Mouse (Mus musculus): ENCODE measurements around the gene Sohlh1. TPM values are rescaled to one million over a fixed set of nuclear protein-coding genes. Genes with fewer than 3 reads are reported as not detected.

Sohlh1 gene
- polyA plus RNA-seq, 1 experiment: not detected

DNA sequence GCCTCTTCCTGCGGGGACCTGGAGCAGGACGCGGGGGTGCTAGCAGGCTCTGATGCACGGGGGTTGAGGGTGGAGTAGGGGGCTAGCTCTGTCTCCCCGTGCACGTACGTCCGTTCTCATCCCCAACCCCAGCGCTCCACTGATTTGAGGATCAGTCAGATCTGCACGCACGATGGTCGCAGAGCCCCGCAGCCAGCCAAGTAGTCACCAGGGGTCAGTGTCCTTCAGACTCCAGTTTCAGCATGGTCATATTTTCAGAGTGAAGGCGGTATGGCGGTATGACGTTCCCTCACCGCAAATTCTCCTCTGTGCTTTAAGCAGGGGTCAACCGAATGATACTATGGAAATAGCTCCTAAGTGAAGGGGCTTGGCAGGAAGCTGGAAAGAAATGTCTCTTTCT, 17.2 kb upstream of the Sohlh1 start:
- peaks cover 3% of the 10 kb centered on the region for H3K4me1 ChIP-seq (ENCODE audit: control insufficient read depth, insufficient read depth, low read length)
- H3K27ac ChIP-seq (ENCODE audit: insufficient read depth, low read length): no peak overlapping the region
- TF ChIP-seq POLR2A (IDR thresholded peaks at IDR 0.05; ENCODE audit: insufficient read depth, low read length) (no peak), CTCF (IDR thresholded peaks at IDR 0.05; ENCODE audit: low read depth, low read length) (no peak), EP300 (IDR thresholded peaks at IDR 0.05; ENCODE audit: insufficient read depth, low read depth, low read length) (no peak)
- no peaks in the 10 kb centered on the region for H3K36me3 ChIP-seq (ENCODE audit: control insufficient read depth, insufficient read depth, low read length, poor library complexity, severe bottlenecking)
- H3K4me3 ChIP-seq (ENCODE audit: low read depth, low read length): peak overlapping the region; percentile 36
- H3K27me3 ChIP-seq (ENCODE audit: control insufficient read depth, insufficient read depth, low read length, poor library complexity, severe bottlenecking): no peaks in the 10 kb centered on the region
- H3K9me3 ChIP-seq (replicated peaks; ENCODE audit: control insufficient read depth, insufficient read depth, low read length, poor library complexity, severe bottlenecking): no peaks in the 10 kb centered on the region
- no peak overlapping the region for H3K9ac ChIP-seq (ENCODE audit: low read depth, poor library complexity, severe bottlenecking)

DNA sequence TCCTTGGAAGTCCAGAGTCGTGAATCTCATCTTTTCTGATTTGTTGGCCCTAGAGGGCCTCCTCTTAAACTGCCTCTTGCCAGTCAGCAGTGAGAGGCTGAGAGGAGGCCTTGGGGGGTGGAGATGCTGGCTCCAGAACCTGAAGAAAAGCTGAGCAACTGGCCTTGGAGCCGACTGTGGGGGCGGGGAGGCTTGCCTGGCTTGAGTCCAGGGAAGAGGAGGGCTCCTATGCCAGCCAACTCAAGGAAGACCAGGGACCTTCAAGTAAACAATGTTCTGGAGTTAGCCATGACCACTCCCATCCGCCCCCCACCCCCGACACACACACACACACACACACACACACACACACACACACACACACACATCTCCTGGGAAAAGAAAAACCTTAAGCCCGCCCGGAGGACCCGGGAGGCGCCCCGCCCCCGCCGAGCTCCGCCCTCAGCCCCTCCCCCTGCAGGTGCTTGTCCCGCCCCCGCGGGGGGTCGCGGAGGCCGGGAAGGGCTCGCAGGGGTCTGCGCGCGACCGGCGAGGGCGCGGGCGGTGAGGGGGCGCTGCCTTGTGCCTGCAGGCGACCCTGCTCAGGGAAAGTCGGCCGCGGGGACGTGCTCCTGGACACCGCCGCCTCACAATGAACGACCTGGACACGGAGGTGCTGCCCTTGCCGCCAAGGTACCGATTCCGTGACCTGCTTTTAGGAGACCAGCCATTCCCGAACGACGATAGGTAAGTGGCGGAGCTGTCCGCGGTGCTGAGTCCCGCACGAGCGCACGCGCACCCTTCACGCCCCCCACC, 16.5 kb upstream of the Sohlh1 start, which contains the start of gene Kcnt1:
Gene Kcnt1 (plus strand): TSS at position 398 of the 795 bp plus-strand sequence.
- no peak within 1 kb of the TSS for H3K27ac ChIP-seq (ENCODE audit: insufficient read depth, low read length)
- H3K27me3 ChIP-seq (ENCODE audit: control insufficient read depth, insufficient read depth, low read length, poor library complexity, severe bottlenecking): no peaks in the 10 kb centered on the region
- H3K36me3 ChIP-seq (ENCODE audit: control insufficient read depth, insufficient read depth, low read length, poor library complexity, severe bottlenecking): no peaks in the 10 kb centered on the region
- H3K4me3 ChIP-seq (ENCODE audit: low read depth, low read length): peak within 1 kb of the TSS; percentile 67
- no peak within 1 kb of the TSS for H3K9ac ChIP-seq (ENCODE audit: low read depth, poor library complexity, severe bottlenecking)
- peaks cover 3% of the 10 kb centered on the region for H3K4me1 ChIP-seq (ENCODE audit: control insufficient read depth, insufficient read depth, low read length)
- H3K9me3 ChIP-seq (replicated peaks; ENCODE audit: control insufficient read depth, insufficient read depth, low read length, poor library complexity, severe bottlenecking): no peaks in the 10 kb centered on the region
- TF ChIP-seq EP300 (IDR thresholded peaks at IDR 0.05; ENCODE audit: insufficient read depth, low read depth, low read length): 0 out of 2 replicates have a peak, but pooled peaks have one; percentile 25
- TF ChIP-seq CTCF (IDR thresholded peaks at IDR 0.05; ENCODE audit: low read depth, low read length): no peak

DNA sequence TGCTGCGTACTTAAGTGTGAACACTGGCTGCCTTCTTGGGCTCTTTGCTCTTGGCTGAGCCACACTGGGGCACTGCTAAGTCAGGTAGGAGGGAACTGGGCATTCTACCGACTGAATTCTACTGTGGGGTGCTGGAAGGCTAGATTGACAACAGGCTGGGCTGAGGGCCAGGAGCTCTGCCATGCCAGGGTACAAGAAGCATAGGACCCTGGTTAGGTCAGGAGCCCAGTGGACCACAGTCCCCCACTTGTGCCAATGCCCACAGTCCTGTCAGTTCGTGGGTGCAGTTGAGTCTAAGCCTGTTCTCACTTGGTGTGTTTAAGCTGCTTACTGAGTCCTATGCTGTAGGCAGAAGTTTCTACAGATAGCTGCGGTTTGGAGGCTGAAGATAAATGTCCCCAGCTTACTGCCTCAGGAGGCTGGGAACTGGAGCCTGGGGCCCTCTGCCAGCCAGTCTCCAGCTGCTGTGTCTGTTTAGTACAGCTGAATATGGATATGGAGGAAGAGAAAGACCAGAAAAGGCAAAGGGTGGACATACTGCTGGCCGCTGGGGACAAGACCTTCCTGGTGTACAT, 15.7 kb upstream of the Sohlh1 start:
- no peak overlapping the region for H3K27ac ChIP-seq (ENCODE audit: insufficient read depth, low read length)
- H3K4me3 ChIP-seq (ENCODE audit: low read depth, low read length): no peak overlapping the region
- peaks cover 3% of the 10 kb centered on the region for H3K4me1 ChIP-seq (ENCODE audit: control insufficient read depth, insufficient read depth, low read length)
- no peaks in the 10 kb centered on the region for H3K27me3 ChIP-seq (ENCODE audit: control insufficient read depth, insufficient read depth, low read length, poor library complexity, severe bottlenecking)
- no peak for TF ChIP-seq CTCF (IDR thresholded peaks at IDR 0.05; ENCODE audit: low read depth, low read length)
- TF ChIP-seq EP300 (IDR thresholded peaks at IDR 0.05; ENCODE audit: insufficient read depth, low read depth, low read length): no peak
- TF ChIP-seq POLR2A (IDR thresholded peaks at IDR 0.05; ENCODE audit: insufficient read depth, low read length): no peak
- H3K9me3 ChIP-seq (replicated peaks; ENCODE audit: control insufficient read depth, insufficient read depth, low read length, poor library complexity, severe bottlenecking): no peaks in the 10 kb centered on the region
- no peak overlapping the region for H3K9ac ChIP-seq (ENCODE audit: low read depth, poor library complexity, severe bottlenecking)
- no peaks in the 10 kb centered on the region for H3K36me3 ChIP-seq (ENCODE audit: control insufficient read depth, insufficient read depth, low read length, poor library complexity, severe bottlenecking)

DNA sequence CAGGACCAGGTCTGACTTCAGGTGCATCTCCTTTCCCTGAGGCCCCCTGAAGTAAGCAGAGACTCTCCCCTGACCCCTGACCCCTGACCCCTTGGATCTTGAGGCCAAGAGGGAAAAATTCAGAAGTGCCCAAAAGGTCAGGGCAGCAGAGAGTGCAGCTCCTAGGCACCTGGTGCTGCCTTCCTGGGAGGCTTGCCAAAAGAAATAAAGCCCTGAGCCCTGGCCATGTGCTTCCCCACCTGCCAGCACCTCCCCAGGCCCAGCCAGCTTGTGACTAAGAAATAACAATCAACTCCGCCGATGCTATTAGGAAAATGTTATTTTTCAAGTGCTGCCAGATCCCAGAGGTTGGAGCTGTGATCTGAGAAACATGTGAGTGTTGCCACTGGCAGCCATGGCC, 15.0 kb upstream of the Sohlh1 start:
- Histone ChIP-seq H3K9ac (ENCODE audit: low read depth, poor library complexity, severe bottlenecking) (no peak overlapping the region), H3K27ac (ENCODE audit: insufficient read depth, low read length) (no peak overlapping the region), H3K4me1 (ENCODE audit: control insufficient read depth, insufficient read depth, low read length) (peaks cover 3% of the 10 kb centered on the region), H3K36me3 (ENCODE audit: control insufficient read depth, insufficient read depth, low read length, poor library complexity, severe bottlenecking) (no peaks in the 10 kb centered on the region), H3K9me3 (replicated peaks; ENCODE audit: control insufficient read depth, insufficient read depth, low read length, poor library complexity, severe bottlenecking) (no peaks in the 10 kb centered on the region), H3K27me3 (ENCODE audit: control insufficient read depth, insufficient read depth, low read length, poor library complexity, severe bottlenecking) (no peaks in the 10 kb centered on the region), H3K4me3 (ENCODE audit: low read depth, low read length) (no peak overlapping the region)
- TF ChIP-seq EP300 (IDR thresholded peaks at IDR 0.05; ENCODE audit: insufficient read depth, low read depth, low read length) (no peak), POLR2A (IDR thresholded peaks at IDR 0.05; ENCODE audit: insufficient read depth, low read length) (no peak), CTCF (IDR thresholded peaks at IDR 0.05; ENCODE audit: low read depth, low read length) (no peak)

DNA sequence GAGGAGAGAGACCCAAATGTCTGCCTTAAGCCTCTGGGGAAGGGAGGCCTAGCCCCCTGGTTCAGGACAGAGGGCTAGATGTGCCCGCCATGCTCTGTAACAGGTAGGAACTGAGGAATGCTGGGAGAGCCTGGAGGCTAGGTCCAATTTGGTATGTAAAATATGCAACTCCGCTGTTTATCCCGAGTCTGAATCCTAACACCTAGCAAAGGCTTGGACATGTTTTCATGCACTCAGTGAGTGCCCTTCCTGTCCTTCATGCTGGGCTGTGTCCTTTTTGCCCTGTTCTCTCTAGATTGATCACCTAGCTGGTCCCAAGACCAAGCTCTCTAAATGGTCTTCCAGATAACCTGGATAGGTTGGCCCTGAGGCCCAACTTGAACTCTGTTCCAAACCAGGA, 12.8 kb upstream of the Sohlh1 start:
- Histone ChIP-seq H3K9me3 (replicated peaks; ENCODE audit: control insufficient read depth, insufficient read depth, low read length, poor library complexity, severe bottlenecking) (no peaks in the 10 kb centered on the region), H3K27ac (ENCODE audit: insufficient read depth, low read length) (no peak overlapping the region), H3K9ac (ENCODE audit: low read depth, poor library complexity, severe bottlenecking) (no peak overlapping the region), H3K4me1 (ENCODE audit: control insufficient read depth, insufficient read depth, low read length) (peaks cover 3% of the 10 kb centered on the region), H3K36me3 (ENCODE audit: control insufficient read depth, insufficient read depth, low read length, poor library complexity, severe bottlenecking) (no peaks in the 10 kb centered on the region), H3K27me3 (ENCODE audit: control insufficient read depth, insufficient read depth, low read length, poor library complexity, severe bottlenecking) (no peaks in the 10 kb centered on the region), H3K4me3 (ENCODE audit: low read depth, low read length) (no peak overlapping the region)
- TF ChIP-seq POLR2A (IDR thresholded peaks at IDR 0.05; ENCODE audit: insufficient read depth, low read length): no peak
- TF ChIP-seq EP300 (IDR thresholded peaks at IDR 0.05; ENCODE audit: insufficient read depth, low read depth, low read length): no peak
- TF ChIP-seq CTCF (IDR thresholded peaks at IDR 0.05; ENCODE audit: low read depth, low read length): no peak

DNA sequence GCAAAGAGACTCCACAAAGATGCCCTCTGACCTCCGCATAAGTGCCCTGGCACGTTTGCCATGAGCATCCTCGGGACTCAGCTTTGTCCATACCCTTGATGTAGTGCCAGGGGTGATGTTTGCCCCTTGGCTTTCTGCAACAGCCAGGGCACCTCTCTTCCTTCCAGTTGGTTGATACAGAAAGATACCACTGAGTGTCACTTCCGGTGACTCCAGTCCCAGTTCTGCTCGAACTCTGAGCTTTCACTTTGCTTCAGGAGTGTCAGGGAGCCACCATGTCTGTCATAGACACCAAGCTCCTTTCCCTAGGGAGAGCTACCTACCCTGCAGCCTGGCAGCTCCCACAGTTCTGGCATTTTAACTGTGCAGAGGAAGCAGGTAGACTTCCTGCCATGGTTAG, 7.0 kb upstream of the Sohlh1 start:
- TF ChIP-seq POLR2A (IDR thresholded peaks at IDR 0.05; ENCODE audit: insufficient read depth, low read length): no peak
- TF ChIP-seq EP300 (IDR thresholded peaks at IDR 0.05; ENCODE audit: insufficient read depth, low read depth, low read length): no peak
- no peak for TF ChIP-seq CTCF (IDR thresholded peaks at IDR 0.05; ENCODE audit: low read depth, low read length)
- H3K27ac ChIP-seq (ENCODE audit: insufficient read depth, low read length): no peak overlapping the region
- no peak overlapping the region for H3K9ac ChIP-seq (ENCODE audit: low read depth, poor library complexity, severe bottlenecking)
- no peaks in the 10 kb centered on the region for H3K9me3 ChIP-seq (replicated peaks; ENCODE audit: control insufficient read depth, insufficient read depth, low read length, poor library complexity, severe bottlenecking)
- no peaks in the 10 kb centered on the region for H3K4me1 ChIP-seq (ENCODE audit: control insufficient read depth, insufficient read depth, low read length)
- H3K36me3 ChIP-seq (ENCODE audit: control insufficient read depth, insufficient read depth, low read length, poor library complexity, severe bottlenecking): no peaks in the 10 kb centered on the region
- no peak overlapping the region for H3K4me3 ChIP-seq (ENCODE audit: low read depth, low read length)
- no peaks in the 10 kb centered on the region for H3K27me3 ChIP-seq (ENCODE audit: control insufficient read depth, insufficient read depth, low read length, poor library complexity, severe bottlenecking)

Data from ES-Bruce4 (cell line).